Comparison of ENCODE assay signal across 15 mouse cellular contexts in genomic region chr15:27831646-27832045, GRCm38 (mm10).
"Had no signal": no experiment of that assay in that cellular context is flagged by ENCODE, and none has a peak within 500 bp of the region (broad histone marks: within the 10 kb centered on the region; RNA-seq: fewer than 3 reads in every experiment).

No protein-coding gene starts in this region.

- H3K27me3 ChIP-seq: liver, embryonic 12.5 days; megakaryocyte, embryonic 14.5 days; midbrain, embryonic 15.5 days; neural tube, embryonic 12.5 days had no signal

- H3K9ac ChIP-seq: liver, embryonic 12.5 days; lung, embryonic 14.5 days; midbrain, embryonic 15.5 days; neural tube, embryonic 12.5 days had no signal

- H3K9me3 ChIP-seq: limb, embryonic 10.5 days; liver, embryonic 12.5 days; megakaryocyte, embryonic 14.5 days; midbrain, embryonic 15.5 days; neural tube, embryonic 12.5 days had no signal

- H3K4me2 ChIP-seq: liver, embryonic 12.5 days; lung, embryonic 14.5 days; midbrain, embryonic 11.5 days; midbrain, embryonic 15.5 days; neural tube, embryonic 12.5 days had no signal

- H3K4me1 ChIP-seq: limb, embryonic 10.5 days; liver, embryonic 12.5 days; midbrain, embryonic 15.5 days; neural tube, embryonic 12.5 days had no signal

- ATAC-seq: intestine, postnatal 0 days; liver, embryonic 12.5 days; midbrain, embryonic 15.5 days had no signal

- DNase-seq: kidney, adult 8-10 months; kidney, postnatal 25 days; lung, embryonic 14.5 days; lung, postnatal 10 days; thymus, adult 2 months; thymus, postnatal 25 days had no signal

- H3K4me3 ChIP-seq: left cerebral cortex, adult 2 months; limb, embryonic 10.5 days; liver, embryonic 12.5 days; megakaryocyte, embryonic 14.5 days; midbrain, embryonic 15.5 days; neural tube, embryonic 12.5 days had no signal

- H3K27ac ChIP-seq: left cerebral cortex, adult 2 months; limb, embryonic 10.5 days; liver, embryonic 12.5 days; macrophage; midbrain, embryonic 15.5 days; neural tube, embryonic 12.5 days had no signal
